Mouse (Mus musculus): Measurements from ENCODE around the gene Sap30.

DNA sequence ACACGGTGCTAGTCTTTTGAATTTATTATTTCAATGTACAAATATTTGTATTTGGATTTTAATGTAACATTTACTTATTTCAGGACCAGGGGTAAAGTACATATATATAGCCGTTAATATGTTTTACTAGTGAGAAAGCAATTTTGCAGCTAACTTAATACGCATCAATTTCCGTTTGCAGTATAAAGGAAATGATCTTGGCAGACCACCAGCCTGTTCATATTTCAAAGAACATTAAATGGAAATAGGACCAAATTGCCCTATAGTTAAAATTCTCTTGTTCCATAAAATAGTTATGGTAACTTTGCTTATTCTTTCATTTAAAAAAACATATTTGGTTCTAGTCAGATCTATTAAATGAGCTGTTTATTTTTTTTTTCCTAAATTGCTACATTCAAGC, 46.5 kb downstream of the Sap30 start:
- TF ChIP-seq GATA1 (IDR thresholded peaks at IDR 0.05; ENCODE audit: borderline replicate concordance, low read length), result no peak
- no peak for TF ChIP-seq POLR2AphosphoS5 (IDR thresholded peaks at IDR 0.05; ENCODE audit: insufficient replicate concordance, low read depth, low read length)
- no peak for TF ChIP-seq CTCF (IDR thresholded peaks at IDR 0.05; ENCODE audit: low read depth, low read length)

Measured in G1E (cell line).